Mouse (Mus musculus) ES-E14 (cell line): ENCODE data around the gene Nhp2.

Experiments
- CHD2 ChIP-seq: IDR thresholded peaks from 2 replicates; pipeline ENCODE4 v1.6.1; 2014; ENCODE audit warnings: mild to moderate bottlenecking, low read depth, low read length, inconsistent platforms
- HCFC1 ChIP-seq: IDR thresholded peaks from 2 replicates; pipeline ENCODE4 v1.6.1; 2012; ENCODE audit warnings: low read length, inconsistent platforms, borderline replicate concordance; ENCODE audit not compliant: insufficient read depth
- MAFK ChIP-seq: IDR thresholded peaks from 2 replicates; pipeline ENCODE4 v1.6.1; 2014; ENCODE audit warnings: mild to moderate bottlenecking, low read depth, low read length, inconsistent platforms; ENCODE audit not compliant: insufficient read depth
- ZC3H11A ChIP-seq: IDR thresholded peaks from 2 replicates; pipeline ENCODE4 v1.6.1; 2012; ENCODE audit warnings: low read depth, mild to moderate bottlenecking, inconsistent platforms, low read length, borderline replicate concordance
- ZNF384 ChIP-seq: IDR thresholded peaks from 2 replicates; pipeline ENCODE4 v1.6.1; 2012; ENCODE audit warnings: low read depth, low read length, inconsistent platforms

- no peak for TF ChIP-seq MAFK
- TF ChIP-seq ZC3H11A, result no peak
- no peak for TF ChIP-seq ZNF384
- TF ChIP-seq HCFC1, result no peak
- no peak for TF ChIP-seq CHD2
These were observed 41.9 kb upstream of the Nhp2 start for GRCm38 (mm10) chr11:51577587-51577986.
